Mouse (Mus musculus): ENCODE data around the gene Rpl37a. TPM values are rescaled to one million over a fixed set of nuclear protein-coding genes. Genes with fewer than 3 reads are reported as not detected.

Rpl37a gene
- total RNA-seq, 2 experiments from 2014 or later = 384 to 1,007 TPM

- ATAC-seq (ENCODE audit: poor library complexity, severe bottlenecking) = no peak
Observed at GRCm38 (mm10) chr1:72736397-72737125, 25.5 kb downstream of the Rpl37a start.

- ATAC-seq (ENCODE audit: poor library complexity, severe bottlenecking) = no peak
Observed at GRCm38 (mm10) chr1:72738946-72739680, 28.0 kb downstream of the Rpl37a start.

- no peak for ATAC-seq (ENCODE audit: poor library complexity, severe bottlenecking)
Observed at GRCm38 (mm10) chr1:72739681-72740063, 28.6 kb downstream of the Rpl37a start.

GRCm38 (mm10) chr1:72741406-72741805 is 30.3 kb downstream of the Rpl37a start:
- ATAC-seq (ENCODE audit: poor library complexity, severe bottlenecking) = no peak

- ATAC-seq (ENCODE audit: poor library complexity, severe bottlenecking) = no peak
Observed at GRCm38 (mm10) chr1:72744816-72745506, 33.9 kb downstream of the Rpl37a start.

GRCm38 (mm10) chr1:72746382-72746781 is 35.3 kb downstream of the Rpl37a start:
- no peak for ATAC-seq (ENCODE audit: poor library complexity, severe bottlenecking)

GRCm38 (mm10) chr1:72751371-72751781 is 40.3 kb downstream of the Rpl37a start:
- no peak for ATAC-seq (ENCODE audit: poor library complexity, severe bottlenecking)

- ATAC-seq (ENCODE audit: poor library complexity, severe bottlenecking) = no peak
Observed at GRCm38 (mm10) chr1:72753211-72753610, 42.1 kb downstream of the Rpl37a start.

GRCm38 (mm10) chr1:72755227-72755626 is 44.1 kb downstream of the Rpl37a start:
- no peak for ATAC-seq (ENCODE audit: poor library complexity, severe bottlenecking)

- ATAC-seq (ENCODE audit: poor library complexity, severe bottlenecking) = no peak
Observed at GRCm38 (mm10) chr1:72755801-72756200, 44.7 kb downstream of the Rpl37a start.

- no peak for ATAC-seq (ENCODE audit: poor library complexity, severe bottlenecking)
Observed at GRCm38 (mm10) chr1:72759758-72760157, 48.7 kb downstream of the Rpl37a start.

Other genes with a start within 250 kb of the Rpl37a start
- 0.05 TPM in 1 of 2 replicates, not detected in the other for gene March4, start 174.4 kb upstream of the Rpl37a start, total RNA-seq (2015)
- gene March4, start 174.4 kb upstream of the Rpl37a start, total RNA-seq (2017) = not detected in 2 replicates
- gene Smarcal1, start 128.0 kb upstream of the Rpl37a start, total RNA-seq (2015) = 16.3 and 18.0 TPM in 2 replicates
- gene Smarcal1, start 128.0 kb upstream of the Rpl37a start, total RNA-seq (2017) = 15.3 and 18.6 TPM in 2 replicates
- gene Ankar, start 10.7 kb upstream of the Rpl37a start, total RNA-seq (2015) = not detected in 2 replicates
- not detected in 2 replicates for gene Ankar, start 10.7 kb upstream of the Rpl37a start, total RNA-seq (2017)
- not detected in 2 replicates for gene Igfbp2, start 113.2 kb downstream of the Rpl37a start, total RNA-seq (2015)
- gene Igfbp2, start 113.2 kb downstream of the Rpl37a start, total RNA-seq (2017) = not detected in 2 replicates
- gene Igfbp5, start 163.6 kb downstream of the Rpl37a start, total RNA-seq (2015) = 2.7 and 2.9 TPM in 2 replicates
- gene Igfbp5, start 163.6 kb downstream of the Rpl37a start, total RNA-seq (2017) = 1.2 and 1.6 TPM in 2 replicates

All from megakaryocyte, adult 5-6 weeks (primary cell).